Mouse (Mus musculus) thymus, postnatal 25 days (tissue): Measurements from ENCODE around the gene Sema5b.

Source experiments
- DNase-seq: peaks from one replicate; pipeline ENCODE4 v3.0.0; 2022

The Sema5b gene

GRCm38 (mm10) chr16:35541117-35541641 is at the start of gene Sema5b:
TSS of gene Sema5b (plus strand) at chr16:35541145.
- no peak for DNase-seq

- DNase-seq, result no peak
Observed at GRCm38 (mm10) chr16:35500342-35500741, 40.6 kb upstream of the Sema5b start.

DNA sequence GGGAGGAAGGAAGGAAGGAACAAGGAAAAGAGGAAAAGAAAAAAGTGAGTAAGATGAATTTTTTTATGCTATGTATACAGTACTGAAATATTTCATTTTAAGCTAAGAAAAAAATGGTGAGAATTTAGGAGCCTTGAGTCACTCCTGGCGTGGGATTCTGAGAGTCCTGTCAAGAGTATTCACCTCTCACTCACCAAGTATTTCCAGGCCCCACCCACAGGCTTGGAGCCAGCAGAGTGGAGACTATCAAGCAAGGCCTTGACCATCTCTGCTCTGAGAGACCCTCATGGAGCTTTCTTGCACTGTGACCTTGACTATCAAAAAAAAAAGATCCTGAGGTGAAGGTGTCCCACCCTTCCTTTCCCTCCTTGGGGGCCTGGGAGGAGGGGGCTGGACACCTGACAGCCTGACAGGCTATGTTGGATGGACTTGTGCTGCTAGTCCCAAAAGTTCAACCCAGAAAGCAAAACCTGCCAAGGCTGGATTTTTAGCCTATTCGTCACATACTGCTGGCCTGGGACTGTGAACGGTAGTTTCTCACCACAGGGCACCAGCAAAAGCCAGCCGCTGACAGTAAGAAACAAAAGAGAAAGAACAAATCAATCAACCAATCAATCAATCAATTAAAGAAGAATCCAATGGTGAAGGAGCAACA is 39.7 kb upstream of the Sema5b start:
- no peak for DNase-seq

GRCm38 (mm10) chr16:35502456-35502855 is 38.5 kb upstream of the Sema5b start:
- no peak for DNase-seq

DNA sequence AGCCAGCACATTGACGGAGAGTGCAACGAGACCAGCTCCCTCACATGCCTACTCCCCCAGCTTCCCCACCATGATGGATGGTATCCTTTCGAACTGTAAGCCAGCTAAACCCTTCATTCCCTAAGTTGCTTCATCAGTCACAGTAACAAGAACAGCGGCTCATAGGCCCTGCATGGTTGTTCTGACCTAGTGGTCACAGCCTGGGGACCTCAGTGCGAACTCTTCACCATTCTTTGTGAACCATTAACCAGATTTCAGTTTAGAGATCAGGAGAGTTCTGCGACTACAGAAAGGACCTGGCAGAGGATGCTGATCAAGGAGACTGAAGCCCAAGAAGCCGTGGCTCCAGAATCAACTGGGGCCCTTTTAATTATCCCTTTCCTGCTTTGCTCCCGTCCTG is 36.7 kb upstream of the Sema5b start:
- DNase-seq, result no peak

DNA sequence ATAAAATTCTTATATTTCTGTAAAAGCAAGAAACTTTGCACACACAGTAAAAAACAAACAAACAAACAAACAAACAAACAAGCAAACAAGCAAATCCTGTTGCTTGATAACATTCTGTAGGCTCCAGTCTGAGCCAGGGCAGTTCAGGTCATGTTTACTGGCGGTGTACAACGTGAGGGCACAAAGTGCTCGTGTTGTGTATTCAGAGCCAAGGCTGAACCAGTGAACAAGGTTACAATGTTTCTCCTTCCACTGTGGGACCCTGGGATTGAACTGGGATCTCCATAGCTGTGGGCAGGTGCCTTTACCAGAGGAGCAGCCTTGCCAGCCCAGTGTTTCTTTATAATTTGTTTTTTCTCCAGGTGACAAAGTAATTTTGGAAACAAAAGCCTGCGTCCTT is 35.2 kb upstream of the Sema5b start:
- DNase-seq, result no peak

GRCm38 (mm10) chr16:35508581-35508980 is 32.4 kb upstream of the Sema5b start:
- no peak for DNase-seq

GRCm38 (mm10) chr16:35509331-35510070 is 31.4 kb upstream of the Sema5b start:
- DNase-seq, result no peak

- DNase-seq, result no peak
Observed at GRCm38 (mm10) chr16:35515977-35516612, 24.9 kb upstream of the Sema5b start.

DNA sequence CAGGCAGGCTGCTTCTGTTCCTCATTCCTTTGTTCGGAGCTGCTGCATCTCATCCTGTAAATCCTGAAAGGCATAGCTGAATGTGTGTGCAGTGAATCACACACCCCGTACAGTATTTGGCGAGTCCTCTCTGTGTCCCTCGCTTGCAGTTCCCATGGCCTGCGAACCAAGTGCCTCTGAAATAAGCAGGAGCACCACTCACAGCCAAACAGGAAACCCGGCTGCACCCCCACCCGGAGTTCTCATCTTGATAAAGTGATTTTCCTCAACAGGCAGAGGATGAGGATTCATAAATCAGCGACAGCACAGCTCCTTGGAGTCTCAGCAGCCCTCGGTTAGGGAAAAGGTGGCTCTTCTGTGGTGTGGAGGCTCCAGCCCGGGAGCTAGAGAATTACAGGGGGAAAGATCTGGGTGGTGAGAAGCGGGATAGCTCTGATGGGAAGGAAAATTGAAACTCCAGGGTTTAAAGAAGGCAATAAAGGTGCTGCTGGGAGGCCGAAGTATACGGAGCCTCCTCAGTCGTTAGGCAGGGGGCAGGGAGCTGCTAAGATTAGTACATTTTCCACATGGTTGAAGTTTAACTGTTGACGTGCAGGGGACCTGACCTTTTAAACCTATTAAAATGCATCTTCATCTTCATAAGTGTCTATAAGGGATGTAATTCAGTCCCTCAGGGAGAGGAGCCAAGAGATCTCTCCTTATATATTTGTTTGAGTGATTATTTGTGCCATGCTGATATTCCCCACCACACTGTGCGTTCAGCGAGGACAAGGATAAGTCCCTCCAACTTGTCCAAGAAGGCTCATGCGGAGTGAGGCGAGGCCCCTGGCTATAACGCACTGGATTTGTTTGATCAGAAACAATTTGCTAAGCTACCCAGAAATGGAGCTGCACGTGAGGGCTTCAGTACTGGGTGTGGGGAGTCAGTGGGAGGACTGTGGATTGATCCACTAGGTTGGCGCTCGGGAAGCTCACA is 22.7 kb upstream of the Sema5b start:
- DNase-seq, result no peak

DNA sequence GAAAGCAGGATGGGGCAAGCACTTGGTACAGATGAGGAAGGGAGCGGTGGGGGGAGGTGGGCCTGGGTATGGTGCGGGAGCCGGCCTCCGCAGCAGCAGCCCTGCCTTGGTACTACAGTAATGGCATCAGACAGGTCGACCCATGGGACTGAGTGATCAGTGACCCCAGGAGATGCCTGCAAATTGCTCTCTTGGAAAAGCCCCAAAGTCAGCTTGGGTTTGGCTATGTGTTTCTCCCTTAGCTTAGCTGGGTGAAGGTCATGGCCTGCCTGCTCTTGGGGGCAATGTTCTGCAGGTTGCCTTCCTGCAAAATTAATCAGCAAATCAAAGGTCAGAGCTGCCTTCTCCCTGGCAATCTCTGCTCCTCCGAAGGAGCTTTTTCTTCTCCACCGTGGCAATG is 21.7 kb upstream of the Sema5b start:
- no peak for DNase-seq

DNA sequence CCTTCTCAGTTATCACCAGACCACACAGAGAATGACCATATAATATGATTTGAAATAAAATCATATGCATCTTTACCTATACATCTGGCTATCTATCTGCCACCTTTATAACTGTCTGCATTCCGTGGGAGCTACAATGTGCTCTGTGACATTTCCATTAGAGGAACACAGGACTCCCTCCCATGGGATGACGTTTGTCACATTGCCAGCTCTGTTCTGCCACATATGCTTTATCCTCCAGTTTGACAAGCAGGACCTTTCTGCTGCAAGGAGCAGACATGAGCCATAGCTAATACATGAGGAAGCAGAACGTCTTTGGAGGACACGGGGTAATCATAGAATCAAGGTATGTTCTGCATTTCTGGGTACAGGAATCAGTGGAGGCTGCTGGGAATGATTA is 16.7 kb upstream of the Sema5b start:
- no peak for DNase-seq

DNA sequence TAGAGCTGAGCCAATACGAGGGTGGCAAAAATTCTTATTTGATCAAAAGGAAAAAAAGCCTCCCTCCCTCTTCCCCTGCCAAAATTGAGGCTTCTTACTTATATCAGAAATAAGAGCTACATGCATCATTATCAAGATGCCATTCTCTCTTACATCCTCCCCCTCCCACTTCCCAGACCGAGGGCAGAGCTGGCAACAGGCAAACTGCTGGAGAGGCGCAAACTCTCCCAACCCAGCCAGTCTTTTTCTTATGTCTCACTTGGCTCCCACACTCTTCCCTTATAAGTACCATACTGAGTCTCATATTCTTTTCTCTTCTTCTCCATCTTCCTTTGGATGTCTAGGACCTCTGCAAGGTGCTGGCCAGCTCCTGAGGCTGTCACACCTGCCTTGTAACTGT is 6.3 kb upstream of the Sema5b start:
- no peak for DNase-seq

DNA sequence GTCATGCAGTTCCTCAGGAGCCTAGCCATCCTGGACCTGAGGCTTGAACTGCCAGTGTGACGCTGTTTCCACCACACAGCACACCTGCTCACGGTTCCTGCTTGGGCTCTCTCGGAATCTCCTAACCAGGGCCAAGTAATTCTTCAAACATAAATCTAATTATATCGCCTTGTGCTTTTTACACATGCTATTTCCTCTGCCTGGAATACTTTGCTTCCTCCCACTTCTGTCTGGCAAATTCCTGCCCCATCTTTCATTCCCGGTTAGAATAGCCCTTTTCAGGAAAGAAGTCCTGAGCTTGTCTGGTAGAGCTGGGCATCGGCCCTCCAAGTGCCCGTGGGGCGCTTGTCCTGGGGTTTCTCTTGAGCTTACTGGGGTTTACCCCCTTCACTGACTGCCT is 3.3 kb upstream of the Sema5b start:
- no peak for DNase-seq

DNA sequence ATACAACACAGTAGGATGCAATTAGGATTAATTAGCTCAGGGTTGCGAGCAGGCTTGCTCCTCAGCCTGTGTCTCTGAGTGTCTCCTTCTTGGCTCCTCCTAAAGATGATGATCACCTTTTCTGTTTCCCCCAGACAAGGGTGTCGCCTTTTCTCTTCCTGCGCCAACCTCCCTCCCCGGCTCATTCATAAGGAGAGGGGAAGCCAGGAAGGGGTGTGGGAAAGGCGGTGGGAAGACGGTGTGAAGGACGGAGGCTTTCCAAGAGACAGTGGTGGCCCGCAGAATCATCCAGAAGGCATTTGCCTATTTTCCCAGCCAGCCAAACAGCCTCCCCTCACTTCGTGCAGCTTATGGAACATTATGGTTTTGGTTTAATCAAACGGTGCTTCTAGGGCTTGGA is 1.9 kb upstream of the Sema5b start:
- no peak for DNase-seq

DNA sequence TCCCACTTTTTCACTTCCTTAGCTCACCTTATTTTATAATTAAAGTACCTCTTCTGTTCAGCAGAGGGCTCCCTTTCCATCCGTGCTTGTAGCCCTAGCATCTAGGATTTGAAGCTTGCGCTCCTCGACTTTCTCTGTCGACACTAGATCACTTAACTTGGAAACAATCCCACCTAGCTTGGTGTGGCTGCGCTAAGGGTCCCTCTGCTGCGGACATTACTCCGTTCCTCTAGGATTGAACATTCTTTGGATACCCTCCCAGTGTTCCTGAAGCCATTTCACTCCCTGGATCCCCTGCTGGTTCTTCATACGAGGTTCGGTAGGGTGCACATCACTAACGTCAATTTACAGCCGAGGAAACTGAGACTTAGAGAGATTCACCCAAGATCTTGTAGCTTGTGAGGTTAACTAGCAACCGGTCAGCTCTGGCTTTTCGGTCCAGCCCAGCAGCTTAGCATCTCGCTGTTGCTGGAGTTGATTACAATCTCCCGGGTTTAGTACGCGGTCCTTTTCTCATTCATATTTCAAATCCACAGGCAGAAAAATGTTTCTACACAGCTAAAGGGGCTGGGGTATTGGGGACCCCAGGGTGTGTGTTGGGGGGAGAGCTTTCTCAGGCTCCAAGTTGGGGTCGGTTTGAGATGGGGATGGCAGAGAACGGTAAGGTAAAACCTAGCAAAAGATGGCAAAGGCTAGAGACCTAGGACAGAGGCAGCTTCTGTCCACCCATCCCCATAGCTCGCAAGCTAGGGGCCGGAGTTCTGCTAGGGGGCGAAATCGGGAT is 420 bp upstream of the Sema5b start:
- no peak for DNase-seq

DNA sequence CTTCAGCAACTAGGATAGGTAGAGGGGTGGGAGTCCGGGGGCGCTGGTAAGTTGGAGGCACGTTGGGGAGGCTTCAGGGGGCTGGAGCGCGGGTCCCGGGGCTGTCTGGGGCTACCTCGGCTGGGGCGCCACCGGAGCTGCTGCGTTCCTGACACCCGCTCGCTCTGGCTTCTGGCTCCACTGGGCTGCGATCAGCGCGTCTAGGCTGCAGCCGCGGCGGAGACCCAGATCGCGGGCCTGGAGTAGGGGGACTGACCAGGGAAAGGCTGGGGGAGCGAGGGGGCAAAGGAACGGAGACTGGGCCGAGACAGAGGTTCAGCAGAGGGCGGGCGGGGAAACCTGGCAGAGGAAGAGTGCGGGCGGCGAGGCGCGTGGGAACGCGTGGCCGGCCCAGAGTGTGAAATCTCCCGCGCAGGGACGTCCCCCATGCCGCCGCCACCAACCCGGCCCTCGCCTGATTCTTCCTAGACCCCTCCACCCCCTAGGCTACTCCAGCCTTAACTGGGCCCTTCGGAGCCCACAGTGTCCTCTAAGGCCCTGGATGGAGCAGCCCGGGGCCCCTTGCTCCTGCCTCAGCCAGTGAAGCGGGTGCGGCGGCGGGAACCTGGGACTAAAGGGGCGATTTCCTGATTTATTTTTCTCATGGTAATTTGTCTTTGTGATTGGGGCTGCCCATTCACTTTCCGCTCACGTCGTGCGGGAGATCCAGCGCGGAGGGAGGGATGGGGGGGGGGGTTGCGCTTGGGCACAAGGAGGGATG is 896 bp downstream of the Sema5b start:
- DNase-seq, result no peak

DNA sequence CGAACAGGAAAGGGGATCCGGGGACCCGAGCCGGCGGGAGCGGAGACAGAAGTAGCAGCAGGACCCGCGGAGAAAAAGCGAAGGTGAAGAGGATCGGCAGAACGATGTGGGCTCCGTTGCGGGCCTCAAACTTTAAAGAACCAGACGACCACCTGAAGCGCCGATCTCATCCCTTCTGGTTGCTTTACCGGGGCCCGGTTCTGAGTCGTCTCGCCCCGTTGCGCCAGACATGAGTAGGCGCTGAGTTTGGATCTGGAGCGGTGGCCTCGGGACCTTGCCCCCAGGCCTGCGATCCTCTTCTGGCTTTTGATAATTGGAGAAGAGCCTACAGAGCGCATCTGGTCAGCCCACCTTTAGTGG is 1.5 kb downstream of the Sema5b start:
- no peak for DNase-seq

GRCm38 (mm10) chr16:35545723-35546122 is 4.8 kb downstream of the Sema5b start:
- no peak for DNase-seq

DNA sequence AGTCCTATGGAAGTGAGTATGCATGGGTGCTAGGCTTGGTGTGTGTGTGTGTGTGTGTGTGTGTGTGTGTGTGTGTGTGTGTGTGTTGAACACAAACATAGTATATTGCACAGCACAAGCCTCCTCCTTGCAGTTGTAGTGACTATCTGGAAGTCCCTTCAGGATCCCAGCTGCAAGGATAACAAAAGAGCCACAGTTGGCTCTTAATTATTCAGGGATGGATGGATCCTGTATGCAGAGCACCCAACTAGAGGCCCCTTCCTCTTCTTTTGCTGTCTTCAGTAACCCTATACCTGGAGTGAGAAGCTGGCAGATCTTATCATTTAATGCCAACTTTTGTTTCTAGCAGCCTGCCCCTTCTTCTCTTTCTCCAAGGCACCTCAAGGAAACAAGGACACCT is 7.0 kb downstream of the Sema5b start:
- no peak for DNase-seq

- no peak for DNase-seq
Observed at GRCm38 (mm10) chr16:35549354-35549753, 8.4 kb downstream of the Sema5b start.
